Mouse (Mus musculus) neural tube, embryonic 13.5 days (tissue): ENCODE results near the gene Bcr. TPM values are rescaled to one million over a fixed set of nuclear protein-coding genes. Genes with fewer than 3 reads are reported as not detected.
A peak's percentile ranks its signal among the peaks of the same experiment; 100 is the strongest.
"Not testable (repeated sequence)": the region's sequence is repeated elsewhere in the genome, so short reads cannot be mapped to it uniquely, and the experiment has no call there.

Source experiments
- ATAC-seq: fragments of 200-750 bp; cut with Nextera tagmentation; 2 replicates; pipeline ENCODE4 v1.8.0; 2017; ENCODE audit warnings: low read depth, mild to moderate bottlenecking, moderate TSS enrichment, moderate library complexity
- H3K27ac ChIP-seq: fragments of 300-500 bp; sonication (generic); replicated peaks from 2 replicates; pipeline ENCODE4 v1.5.1; 2015; ENCODE audit warnings: moderate library complexity, mild to moderate bottlenecking, inconsistent platforms
- H3K27me3 ChIP-seq: fragments of 300-500 bp; sonication (generic); 2 replicates; pipeline ENCODE4 v1.6.1; 2015; ENCODE audit warnings: mild to moderate bottlenecking, inconsistent platforms
- H3K36me3 ChIP-seq: fragments of 300-500 bp; sonication (generic); 2 replicates; pipeline ENCODE4 v1.6.1; 2015; ENCODE audit warnings: mild to moderate bottlenecking, inconsistent platforms
- H3K4me1 ChIP-seq: fragments of 300-500 bp; sonication (generic); replicated peaks from 2 replicates; pipeline ENCODE4 v1.6.1; 2015; ENCODE audit warnings: inconsistent platforms
- H3K4me2 ChIP-seq: fragments of 300-500 bp; sonication (generic); 2 replicates; pipeline ENCODE4 v1.6.1; 2015; ENCODE audit warnings: inconsistent platforms, mild to moderate bottlenecking, moderate library complexity
- H3K4me3 ChIP-seq: fragments of 300-500 bp; sonication (generic); 2 replicates; pipeline ENCODE4 v1.5.1; 2015; ENCODE audit warnings: mild to moderate bottlenecking, inconsistent platforms
- H3K9ac ChIP-seq: fragments of 300-500 bp; sonication (generic); 2 replicates; pipeline ENCODE4 v1.6.1; 2015; ENCODE audit warnings: moderate library complexity, mild to moderate bottlenecking, inconsistent platforms
- H3K9me3 ChIP-seq: fragments of 300-500 bp; sonication (generic); 2 replicates; pipeline ENCODE4 v1.6.1; 2016; ENCODE audit warnings: inconsistent platforms
- WGBS: fragments of 180-500 bp; shearing (Covaris S2); methylation state at CpG from one replicate; pipeline ENCODE4 v1.1.7; 2015; 5-methylcytosine and 5-hydroxymethylcytosine counted together
- polyA plus RNA-seq: library from polyadenylated mRNA; unstranded; fragments of >200 nt; fragmentation: Nextera tagmentation; extraction: Ambion mirVana; gene quantifications from 2 replicates; pipeline ENCODE4 v1.2.1, GENCODE M21; 2015

The Bcr gene
- polyA plus RNA-seq, 1 experiment from 2014 or later = 16.8 TPM

DNA sequence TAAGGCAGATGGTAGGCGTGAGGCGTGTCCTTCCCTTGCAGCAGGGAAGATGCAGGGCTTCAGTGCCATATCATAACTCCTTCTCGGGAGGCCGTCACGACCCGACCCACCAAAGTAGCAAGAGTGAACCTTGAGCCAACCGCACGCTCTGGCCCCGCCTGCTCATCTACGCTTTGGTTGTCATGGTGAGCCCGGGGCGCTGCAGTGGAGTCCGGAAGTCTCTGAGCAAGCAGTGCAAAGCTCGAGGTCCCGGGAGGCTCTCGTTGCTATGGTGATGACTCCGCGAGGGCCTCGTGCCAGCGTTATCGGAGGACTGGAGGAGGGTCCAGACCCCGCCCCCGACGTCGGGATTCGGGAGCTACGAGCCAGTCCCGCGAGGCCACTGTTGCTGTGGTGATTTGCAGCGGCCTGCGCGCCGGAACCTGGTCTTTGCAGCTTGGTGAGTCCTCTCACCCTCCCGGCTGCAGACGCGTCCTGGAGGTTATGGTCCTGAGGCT lies 23.5 kb upstream of the Bcr start, which contains the start of gene Rab36:
Gene Rab36 (plus strand): TSS at position 176 of the 497 bp plus-strand sequence.
- ATAC-seq = peak; percentile 93
- H3K27ac ChIP-seq = peak within 1 kb of the TSS; percentile 88
- peak within 1 kb of the TSS; percentile 68 for H3K9ac ChIP-seq
- H3K4me1 ChIP-seq = peaks cover 46% of the 10 kb centered on the region
- no peaks in the 10 kb centered on the region for H3K27me3 ChIP-seq
- under 1% methylated on average over 36 of the region's 36 CpGs for WGBS
- H3K4me2 ChIP-seq = peak within 1 kb of the TSS; percentile 67
- peak within 1 kb of the TSS; percentile 42 for H3K4me3 ChIP-seq
- H3K36me3 ChIP-seq = no peaks in the 10 kb centered on the region
- no peaks in the 10 kb centered on the region for H3K9me3 ChIP-seq

DNA sequence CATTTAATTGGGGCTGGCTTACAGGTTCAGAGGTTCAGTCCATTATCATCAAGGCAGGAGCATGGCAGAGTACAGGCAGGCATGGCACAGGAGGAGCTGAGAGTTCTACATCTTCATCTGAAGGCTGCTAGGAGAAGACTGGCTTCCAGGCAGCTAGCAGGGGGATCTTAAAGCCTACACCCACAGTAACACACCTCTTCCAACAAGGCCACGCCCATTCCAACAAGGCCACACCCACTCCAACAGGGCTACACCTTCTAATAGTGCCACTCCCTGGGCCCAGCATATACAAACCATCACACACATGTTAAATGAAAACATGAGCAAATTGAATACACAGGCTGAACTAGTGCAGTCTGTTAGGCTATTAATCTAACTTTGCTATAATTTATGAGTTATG lies 18.3 kb upstream of the Bcr start:
- not testable (repeated sequence) for H3K4me2 ChIP-seq, ATAC-seq, H3K4me3 ChIP-seq, H3K27me3 ChIP-seq, H3K9ac ChIP-seq, H3K9me3 ChIP-seq, H3K27ac ChIP-seq
- 25% methylated on average over 1 of the region's 1 CpGs for WGBS
- H3K36me3 ChIP-seq = peaks cover 11% of the 10 kb centered on the region
- peaks cover 20% of the 10 kb centered on the region for H3K4me1 ChIP-seq

DNA sequence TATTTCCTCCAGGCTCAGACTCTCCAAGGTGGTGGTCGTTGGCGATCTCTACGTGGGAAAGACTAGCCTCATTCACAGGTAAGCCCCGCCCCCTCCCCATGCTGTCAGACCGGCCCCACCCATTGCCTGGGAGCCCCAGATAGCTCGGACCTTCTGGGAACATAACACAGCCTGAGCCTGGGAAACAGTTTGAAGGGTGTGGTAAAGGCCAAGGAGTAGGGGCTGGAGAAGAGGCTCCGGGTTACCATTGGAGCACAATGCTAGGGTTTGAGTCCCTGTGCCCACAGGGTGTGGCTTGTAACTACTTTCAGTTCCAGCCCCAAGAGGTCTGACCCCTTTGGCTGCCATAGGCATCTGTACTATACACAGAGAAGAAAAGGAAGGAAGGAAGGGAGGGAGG lies 15.9 kb upstream of the Bcr start:
- no peaks in the 10 kb centered on the region for H3K27me3 ChIP-seq
- H3K9me3 ChIP-seq = no peaks in the 10 kb centered on the region
- no peak overlapping the region for H3K9ac ChIP-seq
- peaks cover 4% of the 10 kb centered on the region; the same call in 1 of the 2 replicates for H3K4me1 ChIP-seq
- WGBS = 39% methylated on average over 7 of the region's 7 CpGs
- no peak overlapping the region for H3K4me2 ChIP-seq
- no peak overlapping the region for H3K27ac ChIP-seq
- peaks cover 11% of the 10 kb centered on the region for H3K36me3 ChIP-seq
- ATAC-seq = no peak
- no peak overlapping the region for H3K4me3 ChIP-seq

DNA sequence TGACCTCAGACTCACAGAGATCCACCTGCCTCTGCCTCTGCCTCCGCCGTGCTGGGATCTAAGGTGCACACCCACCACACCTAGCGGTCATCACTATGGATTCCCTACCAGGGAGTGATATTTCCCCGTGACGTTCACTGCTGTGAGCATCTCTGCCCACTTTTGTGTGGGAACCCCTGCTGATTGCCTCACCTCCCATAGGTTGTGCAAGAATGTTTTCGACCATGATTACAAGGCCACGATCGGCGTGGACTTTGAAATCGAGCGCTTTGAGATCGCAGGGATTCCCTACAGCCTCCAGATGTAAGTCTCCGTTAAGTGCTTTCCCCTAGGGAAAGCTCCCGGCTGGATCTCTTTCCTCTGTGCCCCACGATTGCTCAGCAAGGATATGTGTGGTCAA lies 14.6 kb upstream of the Bcr start:
- H3K27ac ChIP-seq = no peak overlapping the region
- H3K4me2 ChIP-seq = no peak overlapping the region
- no peak overlapping the region for H3K9ac ChIP-seq
- ATAC-seq = no peak
- H3K9me3 ChIP-seq = no peaks in the 10 kb centered on the region
- WGBS = 92% methylated on average over 15 of the region's 15 CpGs
- H3K4me3 ChIP-seq = no peak overlapping the region
- H3K27me3 ChIP-seq = no peaks in the 10 kb centered on the region
- peaks cover 11% of the 10 kb centered on the region for H3K36me3 ChIP-seq
- no peaks in the 10 kb centered on the region; the same call in 1 of the 2 replicates for H3K4me1 ChIP-seq

DNA sequence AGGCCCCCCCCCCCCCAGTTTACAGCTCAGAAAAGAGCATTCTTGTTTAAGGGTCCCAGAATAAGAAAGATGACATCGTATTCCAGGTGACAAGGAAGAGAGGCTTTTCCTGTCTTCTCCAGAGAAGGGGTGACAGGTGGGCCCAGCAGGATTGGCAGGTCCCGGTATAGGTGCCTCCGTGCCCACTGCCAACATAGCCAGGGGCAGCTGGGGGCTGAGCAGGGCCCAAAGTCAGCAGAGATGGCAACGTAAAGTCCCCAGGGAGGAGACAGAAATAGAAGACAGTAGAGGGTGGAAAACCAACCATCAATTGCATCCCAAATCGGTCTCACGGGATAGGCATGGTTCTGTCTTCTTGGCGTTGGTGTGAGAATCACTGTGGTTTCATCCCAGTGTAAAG lies 11.7 kb upstream of the Bcr start:
- 92% methylated on average over 7 of the region's 7 CpGs for WGBS
- H3K9ac ChIP-seq = no peak overlapping the region

DNA sequence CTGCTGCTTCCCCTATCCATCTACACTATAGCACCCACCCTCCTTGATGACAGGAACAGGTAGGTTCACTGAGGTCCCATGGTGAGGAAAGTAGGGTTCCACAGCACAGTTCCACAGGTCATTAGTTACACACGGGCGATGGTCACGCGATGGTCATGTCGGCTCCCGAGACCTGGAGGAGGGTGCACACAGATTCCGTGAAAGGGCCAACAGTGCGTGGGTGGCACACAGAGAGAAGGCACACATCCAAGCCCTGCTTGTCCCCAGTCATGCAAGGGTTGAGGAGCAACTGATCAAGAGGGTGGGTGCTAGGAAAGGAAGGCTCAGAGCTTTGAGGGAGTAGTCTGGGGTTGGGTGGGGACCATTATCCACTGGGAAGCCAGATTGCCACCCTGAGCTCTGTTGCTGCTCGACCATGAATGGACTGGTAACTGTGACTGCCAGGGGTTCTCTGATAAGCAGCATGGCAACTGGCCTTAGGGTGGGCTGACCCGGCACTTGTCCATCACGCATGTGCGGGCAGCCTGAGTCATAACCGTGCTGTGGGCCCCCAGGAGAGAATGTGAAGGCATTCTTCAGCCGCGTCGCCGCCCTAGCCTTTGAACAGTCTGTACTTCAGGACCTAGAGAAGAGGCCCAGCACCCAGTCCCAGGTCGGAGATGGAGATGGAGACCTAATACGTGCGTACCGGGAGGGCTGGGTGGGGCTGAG lies 8.9 kb upstream of the Bcr start:
- 94% methylated on average over 21 of the region's 21 CpGs for WGBS
- Histone ChIP-seq H3K9ac (no peak overlapping the region), H3K9me3 (no peaks in the 10 kb centered on the region), H3K4me3 (no peak overlapping the region), H3K4me2 (no peak overlapping the region), H3K27ac (no peak overlapping the region), H3K27me3 (no peaks in the 10 kb centered on the region), H3K4me1 (peaks cover 16% of the 10 kb centered on the region), H3K36me3 (no peaks in the 10 kb centered on the region)
- no peak for ATAC-seq

More for the DNA sequence above, 11.7 kb upstream of the Bcr start:
- ATAC-seq = no peak
- H3K9me3 ChIP-seq = no peaks in the 10 kb centered on the region
- peaks cover 11% of the 10 kb centered on the region for H3K36me3 ChIP-seq
- no peak overlapping the region for H3K4me3 ChIP-seq
- no peak overlapping the region for H3K27ac ChIP-seq
- H3K27me3 ChIP-seq = no peaks in the 10 kb centered on the region
- no peak overlapping the region for H3K4me2 ChIP-seq
- no peaks in the 10 kb centered on the region for H3K4me1 ChIP-seq

DNA sequence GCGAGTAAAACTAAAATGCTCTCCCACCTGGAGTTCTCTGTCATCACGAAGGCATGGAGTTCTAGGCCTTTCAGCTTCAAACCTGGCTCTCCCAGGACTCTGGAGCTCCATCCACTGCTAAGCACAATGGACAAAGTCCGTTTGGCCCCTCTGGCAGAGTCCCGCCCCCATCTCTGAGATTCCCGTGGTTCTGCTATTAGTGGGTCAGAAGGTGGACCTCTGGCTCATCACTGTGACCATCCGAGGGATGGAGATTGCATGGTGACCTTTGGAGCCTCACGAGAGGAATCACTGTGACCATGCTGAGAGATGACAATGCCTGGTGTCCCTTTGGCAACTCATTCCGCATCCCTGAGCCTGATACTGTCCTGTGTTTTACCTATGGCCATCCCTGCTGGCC lies 7.5 kb upstream of the Bcr start:
- WGBS = 82% methylated on average over 8 of the region's 8 CpGs
- Histone ChIP-seq H3K9me3 (no peaks in the 10 kb centered on the region), H3K4me2 (no peak overlapping the region), H3K9ac (no peak overlapping the region), H3K27ac (no peak overlapping the region), H3K36me3 (no peaks in the 10 kb centered on the region), H3K27me3 (no peaks in the 10 kb centered on the region), H3K4me1 (peaks cover 24% of the 10 kb centered on the region), H3K4me3 (no peak overlapping the region)
- no peak for ATAC-seq

DNA sequence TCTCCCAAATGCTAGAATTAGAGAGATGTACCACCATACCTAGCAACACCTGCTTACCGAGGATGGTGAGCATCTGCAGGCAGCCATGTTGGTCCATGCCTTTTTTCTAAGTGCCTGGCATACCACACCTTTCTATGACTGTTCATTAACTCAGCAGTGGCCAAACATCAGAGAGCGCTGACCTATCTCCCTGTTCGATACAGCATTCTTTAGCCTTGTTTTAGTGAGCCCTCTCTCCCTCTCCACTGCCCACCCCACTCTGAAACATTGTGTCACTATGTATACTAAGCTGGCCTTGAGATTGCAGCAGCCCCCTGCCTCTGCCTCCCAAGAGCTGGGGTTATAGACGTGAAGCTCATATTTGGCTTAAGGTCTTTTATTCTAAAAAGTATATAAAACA lies 6.7 kb upstream of the Bcr start:
- Histone ChIP-seq H3K27me3 (no peaks in the 10 kb centered on the region), H3K4me3 (no peak overlapping the region), H3K9me3 (no peaks in the 10 kb centered on the region), H3K36me3 (no peaks in the 10 kb centered on the region), H3K9ac (no peak overlapping the region), H3K4me1 (peaks cover 30% of the 10 kb centered on the region), H3K4me2 (no peak overlapping the region), H3K27ac (no peak overlapping the region)
- no peak for ATAC-seq
- 85% methylated on average over 4 of the region's 4 CpGs for WGBS

DNA sequence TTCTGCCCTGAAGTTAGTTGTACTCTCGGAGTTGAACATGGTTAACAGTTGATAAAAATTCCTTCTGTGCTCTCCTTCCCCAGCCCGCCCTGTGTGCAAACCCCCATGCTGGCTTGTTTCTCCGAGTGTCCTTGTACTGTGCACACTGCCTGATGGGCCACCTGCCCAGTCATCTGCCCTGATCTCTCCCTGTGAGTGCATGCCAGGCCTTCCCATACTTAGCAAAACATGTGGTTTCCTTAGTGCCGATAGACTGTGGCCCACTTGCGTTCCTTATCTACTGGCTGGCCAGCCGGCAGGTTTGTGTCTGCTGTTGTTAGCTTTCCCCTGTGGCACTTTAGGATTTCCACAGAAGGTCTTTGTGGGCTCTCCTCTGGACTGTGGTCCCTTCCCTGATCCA lies 6.3 kb upstream of the Bcr start:
- peaks cover 34% of the 10 kb centered on the region for H3K4me1 ChIP-seq
- H3K27me3 ChIP-seq = no peaks in the 10 kb centered on the region
- H3K36me3 ChIP-seq = no peaks in the 10 kb centered on the region
- WGBS = 79% methylated on average over 6 of the region's 6 CpGs
- H3K4me2 ChIP-seq = no peak overlapping the region
- no peaks in the 10 kb centered on the region for H3K9me3 ChIP-seq
- H3K4me3 ChIP-seq = no peak overlapping the region
- H3K27ac ChIP-seq = no peak overlapping the region
- no peak overlapping the region for H3K9ac ChIP-seq
- no peak for ATAC-seq

DNA sequence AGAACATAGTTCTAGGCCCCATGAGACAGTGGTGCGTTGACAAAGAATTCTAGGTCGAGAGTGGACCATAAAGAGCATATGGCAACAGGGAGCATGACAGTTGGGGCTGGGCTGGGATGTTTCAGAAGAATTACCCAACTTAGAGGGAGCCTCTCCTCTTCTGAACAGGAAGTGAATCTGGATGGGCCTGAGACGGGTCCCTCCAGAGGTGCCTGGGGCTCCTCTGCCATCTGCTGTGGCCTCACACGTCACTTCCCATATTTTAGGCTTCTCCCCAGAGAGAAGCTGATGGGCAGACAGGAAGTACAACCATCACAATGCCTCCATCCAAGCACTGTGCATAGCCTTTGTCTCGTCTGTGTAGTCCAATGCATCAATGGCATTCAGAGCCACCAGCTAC lies 4.7 kb upstream of the Bcr start:
- Histone ChIP-seq H3K4me1 (peaks cover 43% of the 10 kb centered on the region), H3K27me3 (no peaks in the 10 kb centered on the region), H3K4me2 (no peak overlapping the region), H3K4me3 (no peak overlapping the region), H3K9me3 (no peaks in the 10 kb centered on the region), H3K36me3 (no peaks in the 10 kb centered on the region), H3K9ac (no peak overlapping the region), H3K27ac (peak overlapping the region; percentile 72)
- WGBS = 56% methylated on average over 5 of the region's 5 CpGs
- ATAC-seq = no peak

DNA sequence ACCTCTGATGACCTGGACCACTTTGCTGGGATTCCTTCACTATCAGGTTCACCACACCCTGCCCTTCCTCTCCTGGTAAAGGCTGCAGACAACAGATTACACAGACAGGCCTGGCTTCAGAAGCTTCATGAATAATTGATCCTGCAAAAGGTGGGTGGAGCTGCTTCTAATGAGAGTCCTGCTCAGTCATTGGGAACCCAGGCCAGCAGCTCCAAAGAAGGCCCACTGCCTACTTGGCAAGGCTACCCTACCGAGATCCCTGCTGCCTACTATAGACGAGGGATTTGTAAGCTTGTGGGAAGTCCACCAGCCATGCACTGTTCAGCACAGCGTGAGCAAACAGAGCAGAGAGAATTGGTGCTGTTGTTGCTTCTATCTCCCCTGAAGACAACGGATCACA lies 4.1 kb upstream of the Bcr start:
- no peak overlapping the region for H3K4me3 ChIP-seq
- no peak for ATAC-seq
- no peak overlapping the region for H3K4me2 ChIP-seq
- H3K9ac ChIP-seq = no peak overlapping the region
- no peaks in the 10 kb centered on the region for H3K9me3 ChIP-seq
- 6% methylated on average over 4 of the region's 4 CpGs for WGBS
- H3K27me3 ChIP-seq = no peaks in the 10 kb centered on the region
- H3K4me1 ChIP-seq = peaks cover 43% of the 10 kb centered on the region
- no peaks in the 10 kb centered on the region for H3K36me3 ChIP-seq
- H3K27ac ChIP-seq = peak overlapping the region; percentile 72

DNA sequence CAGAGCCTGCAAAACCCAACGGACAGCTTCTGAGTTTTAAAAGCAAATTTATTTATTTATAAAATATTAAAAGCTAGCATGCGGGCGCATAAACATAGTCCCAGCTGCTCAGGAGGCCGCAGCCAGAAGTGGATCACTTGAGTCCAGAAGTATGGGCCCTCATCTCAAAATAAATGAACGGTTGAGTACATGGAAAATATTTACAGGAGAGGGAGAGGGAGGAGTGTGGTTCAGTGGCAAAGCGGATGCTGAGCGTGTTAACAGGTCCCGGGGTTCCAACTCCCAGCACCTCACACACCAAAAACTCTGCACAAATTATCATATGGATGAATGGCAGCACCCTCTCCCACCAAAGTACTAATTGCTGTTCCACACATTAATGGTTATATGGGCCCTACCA lies 2.1 kb upstream of the Bcr start:
- 81% methylated on average over 8 of the region's 8 CpGs for WGBS

More for the DNA sequence above, 2.1 kb upstream of the Bcr start:
- Histone ChIP-seq H3K4me2 (no peak overlapping the region), H3K27me3 (no peaks in the 10 kb centered on the region), H3K27ac (no peak overlapping the region), H3K4me3 (no peak overlapping the region), H3K9ac (no peak overlapping the region), H3K4me1 (peaks cover 63% of the 10 kb centered on the region), H3K9me3 (no peaks in the 10 kb centered on the region), H3K36me3 (no peaks in the 10 kb centered on the region)
- ATAC-seq = no peak
